Comparison of ENCODE assay signal across 8 mouse cellular contexts in genomic region chr9:65744171-65745082, GRCm38 (mm10).
DNase-seq lines count a peak whose midpoint lies in the region; ATAC-seq and TF ChIP-seq lines count a peak whose summit lies in the region.

No protein-coding gene starts in this region.

- no peaks in the 10 kb centered on the region for H3K36me3 ChIP-seq in intestine, embryonic 14.5 days (ENCODE audit: control insufficient read depth, insufficient read depth, low read length)
- H3K36me3 ChIP-seq in intestine, postnatal 0 days (ENCODE audit: control insufficient read depth, insufficient read depth), result no peaks in the 10 kb centered on the region
- no peaks in the 10 kb centered on the region for H3K36me3 ChIP-seq in embryonic facial prominence, embryonic 13.5 days
- H3K36me3 ChIP-seq in heart, postnatal 0 days (replicated peaks; ENCODE audit: control insufficient read depth, insufficient read depth, low read length), result no peaks in the 10 kb centered on the region
- no peaks in the 10 kb centered on the region for H3K36me3 ChIP-seq in lung, postnatal 0 days (ENCODE audit: insufficient read depth, low read length)

- 35% methylated on average over 4 of the region's 4 CpGs for WGBS in intestine, embryonic 14.5 days
- 47% methylated on average over 4 of the region's 4 CpGs for WGBS in intestine, postnatal 0 days
- 61% methylated on average over 4 of the region's 4 CpGs for WGBS in embryonic facial prominence, embryonic 13.5 days
- WGBS in heart, postnatal 0 days, result 22% methylated on average over 4 of the region's 4 CpGs
- WGBS in lung, postnatal 0 days, result 35% methylated on average over 4 of the region's 4 CpGs

- TF ChIP-seq EP300 in heart, postnatal 0 days (IDR thresholded peaks at IDR 0.05; ENCODE audit: low read depth), result no peak
- TF ChIP-seq EP300 in lung, postnatal 0 days (IDR thresholded peaks at IDR 0.05), result peak; percentile 86

- no peak; the same call in 1 of the 2 replicates for ATAC-seq in intestine, embryonic 14.5 days (replicated peaks; ENCODE audit: low FRiP score, low TSS enrichment, low read depth)
- no peak for ATAC-seq in intestine, postnatal 0 days
- no peak for ATAC-seq in embryonic facial prominence, embryonic 13.5 days (ENCODE audit: insufficient number of reproducible peaks, insufficient read depth, low FRiP score, low TSS enrichment, low read depth)
- peak; percentile 86 for ATAC-seq in heart, postnatal 0 days (ENCODE audit: insufficient read depth, low read depth)
- ATAC-seq in lung, postnatal 0 days, result peak; percentile 98

- H3K27ac ChIP-seq in intestine, embryonic 14.5 days (ENCODE audit: low read depth), result peak overlapping the region; percentile 62
- H3K27ac ChIP-seq in intestine, postnatal 0 days (ENCODE audit: low read depth, low read length), result no peak overlapping the region
- H3K27ac ChIP-seq in embryonic facial prominence, embryonic 13.5 days, result peak overlapping the region; percentile 8; the same call in 1 of the 2 replicates
- peak overlapping the region; percentile 68 for H3K27ac ChIP-seq in heart, postnatal 0 days (ENCODE audit: low read depth)
- H3K27ac ChIP-seq in lung, postnatal 0 days (ENCODE audit: low read length), result peak overlapping the region; percentile 27; the same call in 1 of the 2 replicates

- H3K4me2 ChIP-seq in intestine, embryonic 14.5 days (ENCODE audit: low read length), result no peak overlapping the region
- no peak overlapping the region for H3K4me2 ChIP-seq in intestine, postnatal 0 days (replicated peaks; ENCODE audit: low read depth)
- H3K4me2 ChIP-seq in embryonic facial prominence, embryonic 13.5 days, result no peak overlapping the region
- H3K4me2 ChIP-seq in heart, postnatal 0 days (ENCODE audit: low read depth, low read length), result no peak overlapping the region
- no peak overlapping the region for H3K4me2 ChIP-seq in lung, postnatal 0 days (replicated peaks; ENCODE audit: low read depth, low read length)

- H3K9me3 ChIP-seq in intestine, embryonic 14.5 days (ENCODE audit: control insufficient read depth, low read length), result no peaks in the 10 kb centered on the region
- H3K9me3 ChIP-seq in intestine, postnatal 0 days (ENCODE audit: control insufficient read depth), result no peaks in the 10 kb centered on the region
- H3K9me3 ChIP-seq in embryonic facial prominence, embryonic 13.5 days, result no peaks in the 10 kb centered on the region
- no peaks in the 10 kb centered on the region for H3K9me3 ChIP-seq in heart, postnatal 0 days (replicated peaks; ENCODE audit: control insufficient read depth, low read length)
- no peaks in the 10 kb centered on the region for H3K9me3 ChIP-seq in lung, postnatal 0 days (ENCODE audit: low read length)

- no peak overlapping the region for H3K4me3 ChIP-seq in intestine, embryonic 14.5 days (ENCODE audit: low read depth, low read length)
- H3K4me3 ChIP-seq in intestine, postnatal 0 days (ENCODE audit: low read depth, low read length), result no peak overlapping the region
- no peak overlapping the region for H3K4me3 ChIP-seq in embryonic facial prominence, embryonic 13.5 days
- H3K4me3 ChIP-seq in heart, postnatal 0 days (ENCODE audit: low read depth, low read length), result no peak overlapping the region
- H3K4me3 ChIP-seq in lung, postnatal 0 days (ENCODE audit: low read depth, low read length), result no peak overlapping the region

- H3K27me3 ChIP-seq in intestine, embryonic 14.5 days (replicated peaks; ENCODE audit: control insufficient read depth, insufficient read depth, low read length), result no peaks in the 10 kb centered on the region
- H3K27me3 ChIP-seq in intestine, postnatal 0 days (replicated peaks; ENCODE audit: control insufficient read depth, insufficient read depth, low read length), result no peaks in the 10 kb centered on the region
- no peaks in the 10 kb centered on the region for H3K27me3 ChIP-seq in embryonic facial prominence, embryonic 13.5 days
- no peaks in the 10 kb centered on the region for H3K27me3 ChIP-seq in heart, postnatal 0 days (ENCODE audit: control insufficient read depth, insufficient read depth, low read length)
- H3K27me3 ChIP-seq in lung, postnatal 0 days (replicated peaks; ENCODE audit: insufficient read depth, low read length), result no peaks in the 10 kb centered on the region

- peaks cover 18% of the 10 kb centered on the region for H3K4me1 ChIP-seq in intestine, embryonic 14.5 days (replicated peaks; ENCODE audit: control insufficient read depth, insufficient read depth, low read length)
- H3K4me1 ChIP-seq in intestine, postnatal 0 days (replicated peaks; ENCODE audit: control insufficient read depth, insufficient read depth, low read length), result no peaks in the 10 kb centered on the region
- H3K4me1 ChIP-seq in embryonic facial prominence, embryonic 13.5 days, result peaks cover 23% of the 10 kb centered on the region
- peaks cover 24% of the 10 kb centered on the region for H3K4me1 ChIP-seq in heart, postnatal 0 days (ENCODE audit: control insufficient read depth, insufficient read depth)
- peaks cover 4% of the 10 kb centered on the region; the same call in 1 of the 2 replicates for H3K4me1 ChIP-seq in lung, postnatal 0 days (ENCODE audit: insufficient read depth, low read depth, low read length)

- DNase-seq in intestine, embryonic 14.5 days (ENCODE audit: low spot score), result no peak
- DNase-seq in heart, postnatal 0 days (ENCODE audit: low spot score), result peak; percentile 81
- DNase-seq in layer of hippocampus, adult 18-20 months (ENCODE audit: low spot score in 2 of 2), result peak; percentile 55 to 75
- DNase-seq in lung, postnatal 0 days (ENCODE audit: low spot score), result peak; percentile 93
- peak; percentile 68 to 85 for DNase-seq in right cerebral cortex, postnatal 10 days (ENCODE audit: low spot score in 2 of 2)
- no peak for DNase-seq in thymus, postnatal 25 days

- H3K9ac ChIP-seq in intestine, embryonic 14.5 days (ENCODE audit: low read length), result no peak overlapping the region
- H3K9ac ChIP-seq in intestine, postnatal 0 days (ENCODE audit: low read depth, low read length), result no peak overlapping the region
- H3K9ac ChIP-seq in embryonic facial prominence, embryonic 13.5 days, result no peak overlapping the region
- no peak overlapping the region for H3K9ac ChIP-seq in heart, postnatal 0 days (replicated peaks; ENCODE audit: low read depth, low read length)
- H3K9ac ChIP-seq in lung, postnatal 0 days (replicated peaks; ENCODE audit: low read depth), result no peak overlapping the region

- no peak for TF ChIP-seq CTCF in intestine, postnatal 0 days (IDR thresholded peaks at IDR 0.05; ENCODE audit: low read depth)
- TF ChIP-seq CTCF in heart, postnatal 0 days (IDR thresholded peaks at IDR 0.05; ENCODE audit: low read depth), result no peak
- 0 out of 2 replicates have a peak, but pooled peaks have one; percentile 1 for TF ChIP-seq CTCF in lung, postnatal 0 days (IDR thresholded peaks at IDR 0.05)

Comparison
In these comparisons a context has a peak if more than half of its experiments do, and no peak if none do; other contexts are left out.
1. ATAC-seq: peak in heart, postnatal 0 days (single experiment) and lung, postnatal 0 days (single experiment); none in intestine, embryonic 14.5 days (single experiment), intestine, postnatal 0 days (single experiment) and embryonic facial prominence, embryonic 13.5 days (single experiment).
2. DNase-seq: peak in heart, postnatal 0 days (single experiment), layer of hippocampus, adult 18-20 months (2 of 2), lung, postnatal 0 days (single experiment) and right cerebral cortex, postnatal 10 days (2 of 2); none in intestine, embryonic 14.5 days (single experiment) and thymus, postnatal 25 days (single experiment).